29 mouse cellular contexts compared by ENCODE assay signal in genomic region chr5:111979601-111980000, GRCm38 (mm10).
A peak's percentile ranks its signal among the peaks of the same experiment; 100 is the strongest.
DNase-seq lines count a peak whose midpoint lies in the region; ATAC-seq and TF ChIP-seq lines count a peak whose summit lies in the region.
"Had no signal": no experiment of that assay in that cellular context is flagged by ENCODE, and none has a peak within 500 bp of the region (broad histone marks: within the 10 kb centered on the region; RNA-seq: fewer than 3 reads in every experiment).

No protein-coding gene starts in this region.

- TF ChIP-seq CTCF in lung, embryonic 14.5 days (IDR thresholded peaks at IDR 0.05; ENCODE audit: low read depth) = no peak
- TF ChIP-seq CTCF in lung, adult 2 months (IDR thresholded peaks at IDR 0.05; ENCODE audit: insufficient read depth, low read length) = no peak

- H3K9me3 ChIP-seq in lung, embryonic 14.5 days (ENCODE audit: low read depth, low read length) = no peaks in the 10 kb centered on the region
- H3K9me3 ChIP-seq in forebrain, embryonic 14.5 days (replicated peaks; ENCODE audit: control insufficient read depth, low read length) = peaks cover 3% of the 10 kb centered on the region; the same call in 1 of the 2 replicates
- H3K9me3 ChIP-seq: lung, embryonic 15.5 days had no signal

- H3K9ac ChIP-seq in lung, embryonic 14.5 days = no peak overlapping the region
- no peak overlapping the region for H3K9ac ChIP-seq in forebrain, embryonic 14.5 days (ENCODE audit: low read length)
- H3K9ac ChIP-seq: embryonic facial prominence, embryonic 13.5 days; forebrain, embryonic 13.5 days; hindbrain, embryonic 15.5 days; kidney, embryonic 15.5 days; liver, embryonic 14.5 days; lung, embryonic 15.5 days; neural tube, embryonic 12.5 days had no signal

- TF ChIP-seq POLR2A in lung, adult 2 months (IDR thresholded peaks at IDR 0.05; ENCODE audit: borderline replicate concordance, extremely low read depth, low read depth, low read length) = no peak

- WGBS in lung, embryonic 14.5 days = 79% methylated on average over 3 of the region's 3 CpGs
- WGBS in lung, adult 2 months = 82% methylated on average over 3 of the region's 3 CpGs
- WGBS in forebrain, embryonic 14.5 days = 89% methylated on average over 3 of the region's 3 CpGs

- no peak overlapping the region for H3K4me2 ChIP-seq in lung, embryonic 14.5 days
- no peak overlapping the region for H3K4me2 ChIP-seq in forebrain, embryonic 14.5 days (ENCODE audit: low read length)
- H3K4me2 ChIP-seq: embryonic facial prominence, embryonic 13.5 days; forebrain, embryonic 13.5 days; hindbrain, embryonic 15.5 days; kidney, embryonic 15.5 days; lung, embryonic 15.5 days; neural tube, embryonic 12.5 days had no signal

- H3K4me1 ChIP-seq in lung, embryonic 14.5 days (ENCODE audit: insufficient read depth) = no peaks in the 10 kb centered on the region
- H3K4me1 ChIP-seq in lung, adult 2 months (ENCODE audit: control insufficient read depth, insufficient read depth, low read length) = no peaks in the 10 kb centered on the region
- H3K4me1 ChIP-seq in forebrain, embryonic 14.5 days (ENCODE audit: control insufficient read depth, insufficient read depth, low read length) = no peaks in the 10 kb centered on the region
- H3K4me1 ChIP-seq: embryonic facial prominence, embryonic 13.5 days; hindbrain, embryonic 10.5 days; kidney, embryonic 15.5 days; lung, embryonic 15.5 days had no signal

- peak; percentile 59 for DNase-seq in lung, embryonic 14.5 days
- no peak for DNase-seq in lung, adult 2 months
- peak; percentile 36 for DNase-seq in thymus, postnatal 0 days (ENCODE audit: low spot score)
- DNase-seq in thymus, postnatal 14 days = no peak
- peak; percentile 43 for DNase-seq in 416B (ENCODE audit: low read depth)
- DNase-seq in forebrain, embryonic 14.5 days (ENCODE audit: low spot score) = no peak
- DNase-seq: adrenal gland, postnatal 10 days; cerebellum, adult 11 months; cerebellum, adult 9-11 months; embryo, embryonic 11 days; heart, postnatal 14 days; kidney, adult 11 months; kidney, postnatal 25 days; liver; midbrain, embryonic 14.5 days; thymus, adult 2 months had no signal

- H3K27me3 ChIP-seq in lung, embryonic 14.5 days (ENCODE audit: insufficient read depth, low read length) = no peaks in the 10 kb centered on the region
- no peaks in the 10 kb centered on the region for H3K27me3 ChIP-seq in forebrain, embryonic 14.5 days (replicated peaks; ENCODE audit: control insufficient read depth, insufficient read depth, low read length)
- H3K27me3 ChIP-seq: embryonic facial prominence, embryonic 13.5 days; forebrain, embryonic 13.5 days; hindbrain, embryonic 15.5 days; kidney, embryonic 15.5 days; lung, embryonic 15.5 days; neural tube, embryonic 12.5 days; Patski had no signal

- H3K27ac ChIP-seq in lung, embryonic 14.5 days (ENCODE audit: low read depth) = no peak overlapping the region
- no peak overlapping the region for H3K27ac ChIP-seq in forebrain, embryonic 14.5 days (ENCODE audit: low read depth, low read length)
- H3K27ac ChIP-seq: embryonic facial prominence, embryonic 13.5 days; forebrain, embryonic 13.5 days; hindbrain, embryonic 10.5 days; hindbrain, embryonic 15.5 days; kidney, embryonic 15.5 days; liver, embryonic 14.5 days; lung, embryonic 15.5 days; neural tube, embryonic 12.5 days had no signal

- ATAC-seq in lung, embryonic 14.5 days (ENCODE audit: insufficient read depth) = no peak
- ATAC-seq in forebrain, embryonic 14.5 days = no peak
- ATAC-seq in frontal cortex, adult (ENCODE audit: low TSS enrichment) = no peak
- ATAC-seq: forebrain, embryonic 13.5 days; inflammation-experienced regulatory T-cells, adult 6 months; Patski had no signal

- H3K36me3 ChIP-seq in lung, embryonic 14.5 days (ENCODE audit: insufficient read depth) = no peaks in the 10 kb centered on the region
- no peaks in the 10 kb centered on the region for H3K36me3 ChIP-seq in forebrain, embryonic 14.5 days (ENCODE audit: control insufficient read depth, insufficient read depth, low read length)
- H3K36me3 ChIP-seq: embryonic facial prominence, embryonic 13.5 days; G1E; hindbrain, embryonic 10.5 days; hindbrain, embryonic 15.5 days; kidney, embryonic 15.5 days; lung, embryonic 15.5 days; neural tube, embryonic 12.5 days had no signal

- H3K4me3 ChIP-seq in lung, embryonic 14.5 days (ENCODE audit: low read depth, low read length) = no peak overlapping the region
- no peak overlapping the region for H3K4me3 ChIP-seq in lung, adult 2 months (replicated peaks; ENCODE audit: extremely low read depth, low read depth, low read length)
- no peak overlapping the region for H3K4me3 ChIP-seq in forebrain, embryonic 14.5 days (ENCODE audit: low read depth, low read length)
- H3K4me3 ChIP-seq: embryonic facial prominence, embryonic 13.5 days; erythroblast, embryonic 14.5 days; forebrain, embryonic 13.5 days; hindbrain, embryonic 10.5 days; hindbrain, embryonic 15.5 days; kidney, embryonic 15.5 days; lung, embryonic 15.5 days; neural tube, embryonic 12.5 days had no signal

Comparison
In these comparisons a context has a peak if more than half of its experiments do, and no peak if none do; other contexts are left out.
1. DNase-seq: peak in lung, embryonic 14.5 days (single experiment), thymus, postnatal 0 days (single experiment) and 416B (single experiment); none in lung, adult 2 months (single experiment), thymus, postnatal 14 days (single experiment) and forebrain, embryonic 14.5 days (single experiment).